Mouse (Mus musculus): ENCODE results near the gene Tifab. TPM values are rescaled to one million over a fixed set of nuclear protein-coding genes. Genes with fewer than 3 reads are reported as not detected.

Tifab gene
- total and polyA plus RNA-seq, 2 experiments: 1.1 to 1.9 TPM

GRCm38 (mm10) chr13:56134031-56134430 lies 44.7 kb downstream of the Tifab start:
- H3K27me3 ChIP-seq (ENCODE audit: control insufficient read depth, insufficient read depth, low read length): no peaks in the 10 kb centered on the region
- no peaks in the 10 kb centered on the region for H3K36me3 ChIP-seq (ENCODE audit: control insufficient read depth, insufficient read depth, low read length)
- H3K4me3 ChIP-seq (ENCODE audit: insufficient read depth, low read depth, low read length): peak overlapping the region; percentile 86; the same call in 1 of the 2 replicates
- H3K4me1 ChIP-seq (ENCODE audit: control insufficient read depth, insufficient read depth, low read length): peaks cover 19% of the 10 kb centered on the region
- no peak overlapping the region for H3K9ac ChIP-seq (ENCODE audit: low read depth, low read length)
- WGBS: 19% methylated on average over 5 of the region's 5 CpGs
- TF ChIP-seq CTCF (IDR thresholded peaks at IDR 0.05; ENCODE audit: low read depth, low read length) (no peak), POLR2A (IDR thresholded peaks at IDR 0.05; ENCODE audit: extremely low read depth, insufficient read depth, low read length) (no peak)
- no peak overlapping the region for H3K27ac ChIP-seq (replicated peaks; ENCODE audit: insufficient read depth, low read depth, low read length)
- DNase-seq (ENCODE audit: extremely low read depth, low read depth, low spot score): peak; percentile 23
- peaks cover 52% of the 10 kb centered on the region for H3K79me2 ChIP-seq (ENCODE audit: control insufficient read depth, insufficient read depth, low read length)

GRCm38 (mm10) chr13:56132941-56133340 lies 45.7 kb downstream of the Tifab start:
- no peak for DNase-seq (ENCODE audit: extremely low read depth, low read depth, low spot score)
- H3K27ac ChIP-seq (replicated peaks; ENCODE audit: insufficient read depth, low read depth, low read length): no peak overlapping the region
- H3K4me1 ChIP-seq (ENCODE audit: control insufficient read depth, insufficient read depth, low read length): peaks cover 19% of the 10 kb centered on the region
- H3K9ac ChIP-seq (ENCODE audit: low read depth, low read length): no peak overlapping the region
- TF ChIP-seq CTCF (IDR thresholded peaks at IDR 0.05; ENCODE audit: low read depth, low read length): no peak
- TF ChIP-seq POLR2A (IDR thresholded peaks at IDR 0.05; ENCODE audit: extremely low read depth, insufficient read depth, low read length): no peak
- peaks cover 57% of the 10 kb centered on the region for H3K79me2 ChIP-seq (ENCODE audit: control insufficient read depth, insufficient read depth, low read length)
- 75% methylated on average over 7 of the region's 7 CpGs for WGBS
- no peak overlapping the region for H3K4me3 ChIP-seq (ENCODE audit: insufficient read depth, low read depth, low read length)
- no peaks in the 10 kb centered on the region; the same call in 1 of the 2 replicates for H3K36me3 ChIP-seq (ENCODE audit: control insufficient read depth, insufficient read depth, low read length)
- H3K27me3 ChIP-seq (ENCODE audit: control insufficient read depth, insufficient read depth, low read length): no peaks in the 10 kb centered on the region

- H3K4me3 ChIP-seq (ENCODE audit: insufficient read depth, low read depth, low read length): no peak overlapping the region
- H3K9ac ChIP-seq (ENCODE audit: low read depth, low read length): no peak overlapping the region
- no peaks in the 10 kb centered on the region for H3K27me3 ChIP-seq (ENCODE audit: control insufficient read depth, insufficient read depth, low read length)
- H3K79me2 ChIP-seq (ENCODE audit: control insufficient read depth, insufficient read depth, low read length): peaks cover 57% of the 10 kb centered on the region
- no peak for TF ChIP-seq POLR2A (IDR thresholded peaks at IDR 0.05; ENCODE audit: extremely low read depth, insufficient read depth, low read length)
- TF ChIP-seq CTCF (IDR thresholded peaks at IDR 0.05; ENCODE audit: low read depth, low read length): no peak
- DNase-seq (ENCODE audit: extremely low read depth, low read depth, low spot score): no peak
- H3K27ac ChIP-seq (replicated peaks; ENCODE audit: insufficient read depth, low read depth, low read length): no peak overlapping the region
- H3K4me1 ChIP-seq (ENCODE audit: control insufficient read depth, insufficient read depth, low read length): peaks cover 19% of the 10 kb centered on the region
- peaks cover 2% of the 10 kb centered on the region; the same call in 1 of the 2 replicates for H3K36me3 ChIP-seq (ENCODE audit: control insufficient read depth, insufficient read depth, low read length)
- 84% methylated on average over 11 of the region's 11 CpGs for WGBS
These were observed 46.3 kb downstream of the Tifab start for GRCm38 (mm10) chr13:56132326-56132936.

- TF ChIP-seq POLR2A (IDR thresholded peaks at IDR 0.05; ENCODE audit: extremely low read depth, insufficient read depth, low read length): no peak
- no peak for TF ChIP-seq CTCF (IDR thresholded peaks at IDR 0.05; ENCODE audit: low read depth, low read length)
- DNase-seq (ENCODE audit: extremely low read depth, low read depth, low spot score): no peak
- Histone ChIP-seq H3K9ac (ENCODE audit: low read depth, low read length) (no peak overlapping the region), H3K27me3 (ENCODE audit: control insufficient read depth, insufficient read depth, low read length) (no peaks in the 10 kb centered on the region), H3K27ac (replicated peaks; ENCODE audit: insufficient read depth, low read depth, low read length) (no peak overlapping the region), H3K4me1 (ENCODE audit: control insufficient read depth, insufficient read depth, low read length) (peaks cover 16% of the 10 kb centered on the region; the same call in 1 of the 2 replicates), H3K4me3 (ENCODE audit: insufficient read depth, low read depth, low read length) (no peak overlapping the region), H3K79me2 (ENCODE audit: control insufficient read depth, insufficient read depth, low read length) (peaks cover 57% of the 10 kb centered on the region), H3K36me3 (ENCODE audit: control insufficient read depth, insufficient read depth, low read length) (peaks cover 4% of the 10 kb centered on the region; the same call in 1 of the 2 replicates)
- WGBS: 92% methylated on average over 8 of the region's 8 CpGs
These were observed 48.1 kb downstream of the Tifab start for GRCm38 (mm10) chr13:56130544-56130943.

GRCm38 (mm10) chr13:56129578-56129977 lies 49.1 kb downstream of the Tifab start:
- H3K27me3 ChIP-seq (ENCODE audit: control insufficient read depth, insufficient read depth, low read length): no peaks in the 10 kb centered on the region
- TF ChIP-seq CTCF (IDR thresholded peaks at IDR 0.05; ENCODE audit: low read depth, low read length) (no peak), POLR2A (IDR thresholded peaks at IDR 0.05; ENCODE audit: extremely low read depth, insufficient read depth, low read length) (no peak)
- 92% methylated on average over 3 of the region's 3 CpGs for WGBS
- peaks cover 50% of the 10 kb centered on the region for H3K79me2 ChIP-seq (ENCODE audit: control insufficient read depth, insufficient read depth, low read length)
- H3K9ac ChIP-seq (ENCODE audit: low read depth, low read length): no peak overlapping the region
- H3K27ac ChIP-seq (replicated peaks; ENCODE audit: insufficient read depth, low read depth, low read length): no peak overlapping the region
- H3K4me1 ChIP-seq (ENCODE audit: control insufficient read depth, insufficient read depth, low read length): peaks cover 16% of the 10 kb centered on the region; the same call in 1 of the 2 replicates
- no peak overlapping the region for H3K4me3 ChIP-seq (ENCODE audit: insufficient read depth, low read depth, low read length)
- DNase-seq (ENCODE audit: extremely low read depth, low read depth, low spot score): no peak
- peaks cover 6% of the 10 kb centered on the region; the same call in 1 of the 2 replicates for H3K36me3 ChIP-seq (ENCODE audit: control insufficient read depth, insufficient read depth, low read length)

GRCm38 (mm10) chr13:56129014-56129413 lies 49.7 kb downstream of the Tifab start:
- Histone ChIP-seq H3K27ac (replicated peaks; ENCODE audit: insufficient read depth, low read depth, low read length) (no peak overlapping the region), H3K4me3 (ENCODE audit: insufficient read depth, low read depth, low read length) (no peak overlapping the region), H3K4me1 (ENCODE audit: control insufficient read depth, insufficient read depth, low read length) (peaks cover 14% of the 10 kb centered on the region; the same call in 1 of the 2 replicates), H3K79me2 (ENCODE audit: control insufficient read depth, insufficient read depth, low read length) (peaks cover 48% of the 10 kb centered on the region), H3K27me3 (ENCODE audit: control insufficient read depth, insufficient read depth, low read length) (no peaks in the 10 kb centered on the region), H3K36me3 (ENCODE audit: control insufficient read depth, insufficient read depth, low read length) (peaks cover 6% of the 10 kb centered on the region; the same call in 1 of the 2 replicates), H3K9ac (ENCODE audit: low read depth, low read length) (no peak overlapping the region)
- TF ChIP-seq POLR2A (IDR thresholded peaks at IDR 0.05; ENCODE audit: extremely low read depth, insufficient read depth, low read length): no peak
- TF ChIP-seq CTCF (IDR thresholded peaks at IDR 0.05; ENCODE audit: low read depth, low read length): no peak
- 89% methylated on average over 4 of the region's 4 CpGs for WGBS
- no peak for DNase-seq (ENCODE audit: extremely low read depth, low read depth, low spot score)

Measured in liver, adult 2 months (tissue).